Mouse (Mus musculus) hindbrain, embryonic 14.5 days (tissue): ENCODE results near the gene Ppp2r5c. TPM values are rescaled to one million over a fixed set of nuclear protein-coding genes. Genes with fewer than 3 reads are reported as not detected.

ENCODE experiments used
- ATAC-seq: fragments of 200-750 bp; cut with Nextera tagmentation; 2 replicates; pipeline ENCODE4 v1.8.0; 2017; ENCODE audit warnings: moderate number of reproducible peaks, mild to moderate bottlenecking, moderate TSS enrichment, moderate library complexity; ENCODE audit not compliant: low FRiP score
- DNase-seq: peaks from one replicate; pipeline ENCODE4 v3.0.0-alpha.2; 2015; ENCODE audit warnings: low spot score
- H3K27ac ChIP-seq: fragments of 300-500 bp; sonication (generic); 2 replicates; pipeline ENCODE4 v1.5.1; 2014; ENCODE audit warnings: mild to moderate bottlenecking, moderate library complexity
- H3K27me3 ChIP-seq: fragments of 300-500 bp; sonication (generic); 2 replicates; pipeline ENCODE4 v1.6.1; 2014; ENCODE audit warnings: mild to moderate bottlenecking, low read length, mixed read lengths; ENCODE audit not compliant: control insufficient read depth, insufficient read depth
- H3K36me3 ChIP-seq: fragments of 300-500 bp; sonication (generic); replicated peaks from 2 replicates; pipeline ENCODE4 v1.6.1; 2014; ENCODE audit not compliant: control insufficient read depth, insufficient read depth
- H3K4me1 ChIP-seq: fragments of 300-500 bp; sonication (generic); replicated peaks from 2 replicates; pipeline ENCODE4 v1.6.1; 2014; ENCODE audit warnings: antibody characterized with exemption, low read length, mixed read lengths; ENCODE audit not compliant: control insufficient read depth, insufficient read depth
- H3K4me2 ChIP-seq: fragments of 300-500 bp; sonication (generic); replicated peaks from 2 replicates; pipeline ENCODE4 v1.6.1; 2014; ENCODE audit warnings: mild to moderate bottlenecking, moderate library complexity
- H3K4me3 ChIP-seq: fragments of 300-500 bp; sonication (generic); replicated peaks from 2 replicates; pipeline ENCODE4 v1.5.1; 2014; ENCODE audit warnings: mild to moderate bottlenecking, low read length
- H3K9ac ChIP-seq: fragments of 300-500 bp; sonication (generic); 2 replicates; pipeline ENCODE4 v1.6.1; 2014
- H3K9me3 ChIP-seq: fragments of 300-500 bp; sonication (generic); 2 replicates; pipeline ENCODE4 v1.6.1; 2016; ENCODE audit warnings: low read length; ENCODE audit not compliant: control insufficient read depth
- WGBS: fragments of 180-500 bp; shearing (Covaris S2); extraction: QIAGEN DNeasy Blood & Tissue Kit; methylation state at CpG from one replicate; pipeline ENCODE4 v1.1.7; 2014; 5-methylcytosine and 5-hydroxymethylcytosine counted together
- polyA plus RNA-seq: library from polyadenylated mRNA; unstranded; fragments of >200 nt; fragmentation: Nextera tagmentation; extraction: Ambion mirVana; gene quantifications from 2 replicates; pipeline ENCODE4 v1.2.1, GENCODE M21; 2014

Gene Ppp2r5c
- polyA plus RNA-seq, 1 experiment from 2014 or later, result 163 TPM

GRCm38 (mm10) chr12:110511856-110512433, 65.0 kb downstream of the Ppp2r5c start:
- peaks cover 36% of the 10 kb centered on the region for H3K4me1 ChIP-seq
- H3K9me3 ChIP-seq, result no peaks in the 10 kb centered on the region
- WGBS, result 67% methylated on average over 9 of the region's 9 CpGs
- H3K27me3 ChIP-seq, result no peaks in the 10 kb centered on the region
- H3K4me3 ChIP-seq, result no peak overlapping the region
- DNase-seq, result no peak
- no peak overlapping the region for H3K27ac ChIP-seq
- H3K36me3 ChIP-seq, result no peaks in the 10 kb centered on the region; the same call in 1 of the 2 replicates
- no peak overlapping the region for H3K9ac ChIP-seq
- ATAC-seq, result no peak
- H3K4me2 ChIP-seq, result no peak overlapping the region

DNA sequence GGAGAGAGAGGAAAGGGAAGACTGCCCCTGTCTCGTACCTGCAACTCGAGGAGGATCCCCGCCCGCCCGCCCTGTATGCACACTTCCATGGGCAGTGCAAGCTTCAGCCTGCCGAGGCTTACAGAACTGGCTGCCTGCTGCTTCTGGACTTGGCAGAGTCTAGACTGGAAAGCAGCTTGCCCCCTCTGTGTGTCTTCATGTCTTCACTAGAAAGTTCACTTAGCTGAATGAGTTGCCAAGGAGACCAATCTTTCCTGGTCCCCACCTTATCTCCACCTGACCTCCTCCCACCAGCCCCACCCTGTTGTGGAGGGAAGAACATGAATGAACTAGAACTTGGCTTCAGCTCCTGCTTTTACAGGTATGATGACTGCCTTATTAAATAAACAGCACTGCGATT, 66.0 kb downstream of the Ppp2r5c start:
- peaks cover 32% of the 10 kb centered on the region; the same call in 1 of the 2 replicates for H3K4me1 ChIP-seq
- 92% methylated on average over 7 of the region's 7 CpGs for WGBS

GRCm38 (mm10) chr12:110515676-110516075, 68.8 kb downstream of the Ppp2r5c start:
- no peak overlapping the region for H3K4me2 ChIP-seq
- no peak for DNase-seq
- no peaks in the 10 kb centered on the region for H3K27me3 ChIP-seq
- H3K36me3 ChIP-seq, result peaks cover 5% of the 10 kb centered on the region
- peaks cover 17% of the 10 kb centered on the region; the same call in 1 of the 2 replicates for H3K4me1 ChIP-seq
- no peak overlapping the region for H3K4me3 ChIP-seq
- WGBS, result 82% methylated on average over 8 of the region's 8 CpGs
- no peak overlapping the region for H3K9ac ChIP-seq
- no peaks in the 10 kb centered on the region for H3K9me3 ChIP-seq
- ATAC-seq, result no peak; the same call in 1 of the 2 replicates
- no peak overlapping the region for H3K27ac ChIP-seq

More for the DNA sequence above, 66.0 kb downstream of the Ppp2r5c start:
- Histone ChIP-seq H3K9ac (no peak overlapping the region), H3K27me3 (no peaks in the 10 kb centered on the region), H3K4me2 (no peak overlapping the region), H3K4me3 (no peak overlapping the region), H3K36me3 (peaks cover 4% of the 10 kb centered on the region), H3K9me3 (no peaks in the 10 kb centered on the region), H3K27ac (no peak overlapping the region)
- DNase-seq (no peak), ATAC-seq (no peak)

DNA sequence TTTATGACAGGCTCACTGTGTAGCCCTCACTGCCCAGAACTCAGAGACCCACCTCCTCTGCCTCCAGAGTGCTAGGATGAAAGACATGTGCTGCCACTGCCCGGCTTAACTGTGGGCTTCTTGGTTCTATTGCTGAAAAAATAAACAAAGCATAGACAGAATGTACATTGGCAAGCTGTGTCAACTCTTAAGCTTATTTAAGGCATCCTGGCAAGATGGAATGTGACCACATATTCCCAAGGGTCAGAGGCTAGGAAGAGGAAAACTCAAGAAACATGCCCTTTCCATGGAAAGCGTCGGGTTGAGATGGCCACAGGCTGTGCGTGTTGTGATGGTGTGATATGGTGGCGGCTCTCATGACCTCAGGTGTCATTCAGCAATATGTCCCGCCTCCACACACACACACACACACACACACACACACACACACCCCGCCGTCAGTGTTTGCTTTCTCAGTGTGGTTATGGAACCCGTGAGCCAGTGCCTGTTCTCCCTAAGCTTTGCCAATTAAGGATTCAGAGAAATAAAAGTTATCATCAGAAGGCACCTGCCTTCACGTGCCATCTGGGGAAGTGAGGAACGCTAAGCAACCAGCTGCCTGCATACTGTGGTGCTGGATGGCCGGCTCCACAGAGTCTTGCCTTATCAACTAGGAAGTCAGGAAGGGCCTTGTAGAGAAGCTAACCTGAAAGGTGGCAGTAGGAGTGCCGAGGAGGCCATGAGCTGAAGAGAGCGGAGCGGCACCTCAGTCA, 73.5 kb downstream of the Ppp2r5c start:
- no peak overlapping the region for H3K9ac ChIP-seq
- H3K36me3 ChIP-seq, result peaks cover 38% of the 10 kb centered on the region
- H3K4me1 ChIP-seq, result 0 out of 2 replicates have a peak, but pooled peaks cover 5% of the 10 kb centered on the region
- H3K27me3 ChIP-seq, result no peaks in the 10 kb centered on the region
- H3K4me2 ChIP-seq, result no peak overlapping the region
- DNase-seq (no peak), ATAC-seq (no peak)
- H3K27ac ChIP-seq, result no peak overlapping the region
- H3K9me3 ChIP-seq, result no peaks in the 10 kb centered on the region
- H3K4me3 ChIP-seq, result no peak overlapping the region
- WGBS, result 87% methylated on average over 15 of the region's 15 CpGs

GRCm38 (mm10) chr12:110523526-110523925, 76.6 kb downstream of the Ppp2r5c start:
- WGBS, result 89% methylated on average over 5 of the region's 5 CpGs
- H3K9me3 ChIP-seq, result no peaks in the 10 kb centered on the region
- H3K27ac ChIP-seq, result no peak overlapping the region
- no peak for ATAC-seq
- no peak overlapping the region for H3K4me3 ChIP-seq
- peaks cover 43% of the 10 kb centered on the region for H3K36me3 ChIP-seq
- H3K4me1 ChIP-seq, result 0 out of 2 replicates have a peak, but pooled peaks cover 5% of the 10 kb centered on the region
- no peak overlapping the region for H3K9ac ChIP-seq
- DNase-seq, result no peak
- no peaks in the 10 kb centered on the region for H3K27me3 ChIP-seq
- no peak overlapping the region for H3K4me2 ChIP-seq

DNA sequence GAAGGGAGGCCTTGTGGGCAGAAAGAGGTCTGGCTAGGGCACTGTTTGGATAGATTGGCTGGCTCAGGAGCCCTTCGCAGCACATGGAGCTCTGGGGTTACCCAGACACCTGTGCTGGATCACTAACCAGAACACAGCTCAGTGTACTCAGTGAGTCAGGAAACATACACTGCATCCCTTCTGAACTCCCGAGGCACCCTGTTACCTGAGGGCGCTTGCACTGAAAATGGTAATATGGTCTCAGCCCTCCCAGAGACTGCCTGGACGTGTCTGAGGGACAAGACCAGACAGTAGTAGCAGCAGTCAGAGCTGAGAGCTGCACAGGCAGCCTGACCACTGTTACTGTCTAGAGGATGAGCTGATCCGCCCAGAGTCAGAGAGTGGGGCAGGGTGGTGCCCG, 85.8 kb downstream of the Ppp2r5c start:
- WGBS, result 90% methylated on average over 6 of the region's 6 CpGs
- Histone ChIP-seq H3K4me1 (no peaks in the 10 kb centered on the region; the same call in 1 of the 2 replicates), H3K4me2 (no peak overlapping the region), H3K36me3 (peaks cover 10% of the 10 kb centered on the region; the same call in 1 of the 2 replicates), H3K4me3 (no peak overlapping the region), H3K9ac (no peak overlapping the region), H3K9me3 (no peaks in the 10 kb centered on the region), H3K27me3 (no peaks in the 10 kb centered on the region), H3K27ac (no peak overlapping the region)
- no peak for DNase-seq
- no peak for ATAC-seq

GRCm38 (mm10) chr12:110533151-110533550, 86.2 kb downstream of the Ppp2r5c start:
- H3K36me3 ChIP-seq, result peaks cover 7% of the 10 kb centered on the region; the same call in 1 of the 2 replicates
- no peaks in the 10 kb centered on the region for H3K9me3 ChIP-seq
- H3K4me1 ChIP-seq, result no peaks in the 10 kb centered on the region; the same call in 1 of the 2 replicates
- no peak overlapping the region for H3K4me2 ChIP-seq
- no peak overlapping the region for H3K4me3 ChIP-seq
- H3K9ac ChIP-seq, result no peak overlapping the region
- no peak for ATAC-seq
- H3K27ac ChIP-seq, result no peak overlapping the region
- 83% methylated on average over 2 of the region's 2 CpGs for WGBS
- no peak for DNase-seq
- no peaks in the 10 kb centered on the region for H3K27me3 ChIP-seq

- ATAC-seq, result no peak
- no peaks in the 10 kb centered on the region for H3K27me3 ChIP-seq
- H3K36me3 ChIP-seq, result peaks cover 7% of the 10 kb centered on the region; the same call in 1 of the 2 replicates
- no peaks in the 10 kb centered on the region; the same call in 1 of the 2 replicates for H3K4me1 ChIP-seq
- H3K4me2 ChIP-seq, result no peak overlapping the region
- H3K4me3 ChIP-seq, result no peak overlapping the region
- H3K9ac ChIP-seq, result no peak overlapping the region
- 90% methylated on average over 3 of the region's 3 CpGs for WGBS
- H3K27ac ChIP-seq, result no peak overlapping the region
- no peak for DNase-seq
- H3K9me3 ChIP-seq, result no peaks in the 10 kb centered on the region
These were observed 86.9 kb downstream of the Ppp2r5c start for GRCm38 (mm10) chr12:110533832-110534231.

- peaks cover 7% of the 10 kb centered on the region; the same call in 1 of the 2 replicates for H3K36me3 ChIP-seq
- no peak overlapping the region for H3K4me3 ChIP-seq
- ATAC-seq (no peak), DNase-seq (no peak)
- no peak overlapping the region for H3K9ac ChIP-seq
- H3K9me3 ChIP-seq, result no peaks in the 10 kb centered on the region
- no peaks in the 10 kb centered on the region; the same call in 1 of the 2 replicates for H3K4me1 ChIP-seq
- no peak overlapping the region for H3K27ac ChIP-seq
- 97% methylated on average over 5 of the region's 5 CpGs for WGBS
- H3K27me3 ChIP-seq, result no peaks in the 10 kb centered on the region
- no peak overlapping the region for H3K4me2 ChIP-seq
These were observed 88.4 kb downstream of the Ppp2r5c start for GRCm38 (mm10) chr12:110535361-110535760.
